Mouse (Mus musculus): ENCODE measurements around the gene Hmg20b.

DNA sequence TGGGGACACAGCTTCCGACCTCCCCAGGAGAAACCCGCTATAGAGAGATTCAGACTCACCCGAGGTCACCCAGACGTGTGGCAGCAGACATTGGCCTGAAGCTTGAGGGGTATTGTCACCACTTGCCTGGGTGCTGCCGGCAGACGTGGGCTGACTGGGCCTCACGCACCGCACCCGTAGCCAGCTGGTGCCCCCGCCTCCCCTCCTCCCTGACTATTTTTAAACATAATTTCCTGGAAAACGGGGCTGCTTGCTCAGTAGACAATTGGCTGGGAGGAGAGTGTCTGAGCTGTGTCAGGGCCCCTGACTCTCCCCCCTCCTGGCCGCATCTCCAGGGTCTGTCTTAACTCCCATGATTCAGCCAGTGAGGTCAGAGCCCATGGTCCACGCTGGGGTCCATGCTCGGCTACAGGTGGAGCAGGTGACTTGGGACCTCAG lies 47.5 kb downstream of the Hmg20b start:
- TF ChIP-seq CTCF (IDR thresholded peaks at IDR 0.05; ENCODE audit: borderline replicate concordance, extremely low read depth, insufficient read depth, insufficient read length) (no peak), POLR2A (IDR thresholded peaks at IDR 0.05; ENCODE audit: borderline replicate concordance, extremely low read depth, insufficient read depth, insufficient read length, poor library complexity, severe bottlenecking) (no peak)

All from brain, embryonic 14.5 days (tissue).